Mouse (Mus musculus): ENCODE results near the gene Ndufa3. TPM values are rescaled to one million over a fixed set of nuclear protein-coding genes. Genes with fewer than 3 reads are reported as not detected.

Gene Ndufa3
- total and polyA plus RNA-seq, 3 experiments, result 180 to 246 TPM; not detected in 1

DNA sequence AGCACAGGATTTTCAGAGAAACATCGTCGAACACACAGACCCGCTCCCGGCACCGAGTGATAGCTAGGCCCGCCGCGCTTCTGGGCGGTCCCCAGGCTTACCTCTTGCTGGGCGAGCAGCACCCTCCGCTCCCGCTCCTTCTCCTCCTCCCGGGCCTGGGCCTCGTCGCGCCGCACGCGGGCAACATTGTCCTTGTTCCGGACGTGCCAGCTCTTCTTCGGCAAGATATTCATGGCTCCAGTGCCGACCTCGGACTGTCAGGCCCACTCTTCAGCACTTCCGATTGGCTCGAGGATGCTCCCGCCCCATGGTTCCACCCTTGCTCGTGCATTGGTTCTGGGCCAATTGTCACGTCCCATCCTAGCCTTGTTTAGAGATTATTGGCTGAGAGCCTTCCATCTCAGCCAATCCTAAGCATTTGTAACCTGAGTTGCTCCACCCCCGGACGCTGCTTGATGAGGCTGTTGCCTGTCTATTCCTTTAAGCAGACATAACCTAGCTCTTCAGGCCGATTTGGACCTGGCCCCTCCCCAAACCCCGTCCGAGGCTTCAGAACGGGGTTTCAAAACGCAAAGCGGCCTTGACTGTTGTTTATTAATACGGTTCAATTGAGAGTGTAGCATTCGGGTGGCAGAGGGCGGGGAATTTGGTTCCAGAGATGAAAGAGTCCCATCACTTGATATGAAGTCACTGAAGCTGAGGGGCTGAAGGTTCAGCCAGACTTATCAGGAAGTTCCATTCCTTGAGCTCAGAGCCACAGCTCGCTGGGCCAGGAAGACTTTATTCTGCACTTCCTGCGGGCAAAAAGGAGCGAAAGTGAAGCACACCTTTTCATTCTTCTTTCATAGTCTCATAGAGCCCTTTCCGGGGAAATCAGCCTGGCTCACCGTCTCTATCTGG is 48.3 kb downstream of the Ndufa3 start, which contains the start of gene Leng1 (continued):
- TF ChIP-seq KAT2A (conservative IDR thresholded peaks at IDR 0.05; ENCODE audit: low read depth, low read length), result no peak
- peak; percentile 20; the same call in 1 of the 2 replicates for TF ChIP-seq TAL1 (IDR thresholded peaks at IDR 0.05; ENCODE audit: low read length)
- no peak for TF ChIP-seq ZNF384 (IDR thresholded peaks at IDR 0.05; ENCODE audit: low read depth, low read length)
- peak; percentile 66 for TF ChIP-seq SIN3A (IDR thresholded peaks at IDR 0.05; ENCODE audit: low read length)
- peak; percentile 74 for TF ChIP-seq NELFE (IDR thresholded peaks at IDR 0.05; ENCODE audit: low read depth, low read length)
- no peak for TF ChIP-seq NRF1 (IDR thresholded peaks at IDR 0.05; ENCODE audit: insufficient read depth, low read depth, low read length, poor library complexity, severe bottlenecking)
- TF ChIP-seq ELF1 (IDR thresholded peaks at IDR 0.05; ENCODE audit: low read depth, low read length), result peak; percentile 36; the same call in 1 of the 2 replicates
- no peak for TF ChIP-seq CHD1 (IDR thresholded peaks at IDR 0.05; ENCODE audit: low read depth, low read length)
- no peak for TF ChIP-seq MEF2A (IDR thresholded peaks at IDR 0.05; ENCODE audit: extremely low read depth, insufficient replicate concordance, low read depth, low read length, poor library complexity, severe bottlenecking)
- TF ChIP-seq POLR2AphosphoS5 (IDR thresholded peaks at IDR 0.05; ENCODE audit: borderline replicate concordance, low read depth, low read length), result no peak
- TF ChIP-seq MYB (IDR thresholded peaks at IDR 0.05; ENCODE audit: low read depth, low read length), result no peak
- peak; percentile 29; the same call in 1 of the 2 replicates for TF ChIP-seq ETS1 (IDR thresholded peaks at IDR 0.05; ENCODE audit: low read depth, low read length)
- TF ChIP-seq GATA1 (IDR thresholded peaks at IDR 0.05; ENCODE audit: low read depth, low read length), result 0 out of 2 replicates have a peak, but pooled peaks have one; percentile 1

DNA sequence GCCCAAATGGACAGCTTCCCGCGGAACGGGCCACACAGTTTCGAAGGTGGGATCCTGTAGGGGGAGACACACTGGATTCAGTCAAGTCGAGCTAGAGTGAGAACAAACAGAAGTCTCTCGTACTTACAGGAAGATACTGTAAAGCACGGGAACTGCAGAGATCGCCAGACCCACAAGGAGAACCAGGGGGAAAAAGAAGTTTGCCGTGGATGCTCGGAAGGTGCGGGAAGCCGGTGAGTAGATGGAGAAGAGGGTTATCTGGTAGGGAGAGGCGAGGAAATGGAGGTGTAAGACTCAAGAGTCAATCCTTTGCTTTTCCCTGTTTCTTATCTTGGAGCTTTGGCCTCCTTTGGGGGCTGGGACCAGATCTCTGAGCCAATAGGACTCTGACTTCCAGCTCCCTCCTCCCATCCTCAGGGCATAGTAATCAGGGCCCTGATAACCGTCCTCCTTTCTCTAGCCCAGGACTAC is 49.8 kb downstream of the Ndufa3 start:
- Histone ChIP-seq H3K27ac (ENCODE audit: control insufficient read depth, low read depth, low read length) (peak overlapping the region; percentile 86), H3K79me2 (ENCODE audit: control insufficient read depth, insufficient read depth, low read length, poor library complexity) (peaks cover 14% of the 10 kb centered on the region), H3K4me3 (ENCODE audit: control insufficient read depth in 1 of 2, insufficient read depth in 1 of 2, low read depth in 2 of 2, low read length in 2 of 2) (peak overlapping the region; percentile 62 to 69), H3K4me1 (ENCODE audit: control insufficient read depth in 1 of 2, insufficient read depth in 2 of 2, low read length in 2 of 2) (peaks cover 0 to 8% of the 10 kb centered on the region in 2 experiments; a peak in 2 of 4 replicates), H3K27me3 (ENCODE audit: control insufficient read depth in 1 of 2, insufficient read depth in 2 of 2, low read length in 2 of 2) (no peaks in the 10 kb centered on the region), H3K9ac (ENCODE audit: control insufficient read depth, low read depth, low read length, poor library complexity, severe bottlenecking) (peak overlapping the region; percentile 66), H3K36me3 (ENCODE audit: control insufficient read depth in 1 of 2, insufficient read depth in 2 of 2, low read length in 2 of 2) (peaks cover 1 to 6% of the 10 kb centered on the region in 2 experiments; a peak in 3 of 4 replicates), H3K9me3 (replicated peaks; ENCODE audit: insufficient read depth, low read length) (no peaks in the 10 kb centered on the region)
- DNase-seq (ENCODE audit: low read depth, low spot score), result peak; percentile 86
- TF ChIP-seq POLR2AphosphoS2 (IDR thresholded peaks at IDR 0.05; ENCODE audit: low read length) (peak; percentile 58; the same call in 1 of the 2 replicates), ZC3H11A (IDR thresholded peaks at IDR 0.05; ENCODE audit: low read depth, low read length) (no peak), E2F4 (IDR thresholded peaks at IDR 0.05; ENCODE audit: borderline replicate concordance, low read depth, low read length) (no peak), MYB (IDR thresholded peaks at IDR 0.05; ENCODE audit: low read depth, low read length) (no peak), POLR2A (IDR thresholded peaks at IDR 0.05; ENCODE audit: control insufficient read depth in 1 of 2, insufficient read depth in 1 of 2, low read depth in 1 of 2, low read length in 2 of 2, poor library complexity in 1 of 2) (peak; percentile 40 to 64; a peak in 3 of 4 replicates), MYC (IDR thresholded peaks at IDR 0.05; ENCODE audit: low read depth, low read length) (0 out of 2 replicates have a peak, but pooled peaks have one; percentile 42), ETS1 (IDR thresholded peaks at IDR 0.05; ENCODE audit: low read depth, low read length) (0 out of 2 replicates have a peak, but pooled peaks have one; percentile 8), TBP (IDR thresholded peaks at IDR 0.05; ENCODE audit: low read depth, low read length) (peak; percentile 72; the same call in 1 of the 2 replicates), MXI1 (IDR thresholded peaks at IDR 0.05; ENCODE audit: low read depth, low read length) (peak; percentile 17), CTCF (IDR thresholded peaks at IDR 0.05 in 2 of 3, conservative IDR thresholded peaks at IDR 0.05 in 1 of 3; ENCODE audit: control insufficient read depth in 1 of 3, insufficient read depth in 1 of 3, low read depth in 2 of 3, low read length in 3 of 3, poor library complexity in 1 of 3, severe bottlenecking in 1 of 3) (peak; percentile 25 to 46 (median 40); a peak in 5 of 6 replicates), SIN3A (IDR thresholded peaks at IDR 0.05; ENCODE audit: low read length) (peak; percentile 45), RCOR1 (IDR thresholded peaks at IDR 0.05; ENCODE audit: low read depth, low read length) (no peak), NELFE (IDR thresholded peaks at IDR 0.05; ENCODE audit: low read depth, low read length) (peak; percentile 63), ELF1 (IDR thresholded peaks at IDR 0.05; ENCODE audit: low read depth, low read length) (0 out of 2 replicates have a peak, but pooled peaks have one; percentile 15), GATA1 (IDR thresholded peaks at IDR 0.05; ENCODE audit: low read depth, low read length) (peak; percentile 76), ZMIZ1 (IDR thresholded peaks at IDR 0.05; ENCODE audit: low read depth, low read length) (0 out of 2 replicates have a peak, but pooled peaks have one; percentile 39), HCFC1 (IDR thresholded peaks at IDR 0.05; ENCODE audit: low read depth, low read length) (peak; percentile 42; the same call in 1 of the 2 replicates)
